Mouse (Mus musculus) cerebellum, postnatal 10 days (tissue): Measurements from ENCODE around the gene Tns1.
A peak's percentile ranks its signal among the peaks of the same experiment; 100 is the strongest.

Experiments used
- DNase-seq, 2 experiments: peaks; one replicate each; pipeline ENCODE4 v3.0.0; 2021; ENCODE audit warnings: mixed read lengths in 2 of 2

Gene Tns1

DNA sequence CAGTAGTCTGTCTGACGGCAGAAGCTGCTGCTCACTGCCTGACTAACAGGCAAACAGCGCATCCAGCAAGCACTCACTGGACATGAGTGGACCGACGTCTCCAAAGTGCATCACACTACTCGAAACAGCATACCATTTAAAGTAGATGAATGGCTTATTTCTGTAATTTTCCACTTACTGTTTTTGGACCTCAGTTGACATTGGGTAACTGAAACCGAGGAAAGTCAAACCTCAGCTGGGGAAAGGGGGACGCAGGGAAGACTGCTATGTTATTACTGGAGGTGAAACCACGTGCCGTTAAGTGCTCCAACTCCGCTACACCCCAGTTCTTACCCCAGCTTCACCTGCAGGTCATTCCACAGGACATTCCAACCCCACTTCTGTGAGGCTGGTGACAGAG, 111.5 kb downstream of the Tns1 start:
- no peak for DNase-seq

DNA sequence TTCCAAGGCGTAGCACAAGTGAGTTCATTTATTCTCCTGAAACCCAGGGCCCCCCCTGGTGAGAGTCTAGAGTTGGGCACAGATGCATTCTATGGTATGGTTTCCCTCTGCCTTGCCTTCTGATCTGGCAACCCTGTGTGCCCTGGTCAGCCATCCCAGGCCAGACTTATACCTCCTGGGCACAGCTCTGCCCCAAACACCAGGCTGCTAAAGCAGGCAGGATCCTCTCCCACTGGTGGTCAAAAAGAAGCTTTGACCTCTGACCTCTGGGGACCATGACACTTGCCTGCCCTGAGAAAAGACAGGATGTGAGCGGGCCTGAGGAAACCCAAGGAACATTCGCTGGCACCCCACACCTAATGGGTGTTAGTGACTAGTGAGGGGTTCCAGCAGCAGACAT, 114.8 kb downstream of the Tns1 start:
- no peak for DNase-seq

DNA sequence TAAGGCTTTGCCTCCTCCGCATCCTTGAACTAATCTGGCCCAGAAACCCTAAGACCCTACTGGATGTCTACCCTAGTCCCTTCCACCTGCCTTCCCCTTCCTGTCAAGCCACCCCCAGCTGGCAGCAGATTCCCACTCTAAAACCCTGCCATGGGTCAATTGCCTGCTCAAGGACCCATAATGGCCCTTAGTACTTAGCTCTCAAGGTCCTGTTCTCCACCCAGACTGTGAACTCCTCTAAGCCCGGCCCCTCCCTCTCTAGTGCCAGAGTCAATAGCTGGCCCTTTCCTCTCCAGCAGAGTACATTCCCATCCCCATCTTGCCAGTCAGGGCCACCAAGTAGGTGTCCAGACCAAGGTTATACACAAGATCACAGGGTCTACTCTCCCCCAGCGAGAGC, 115.3 kb downstream of the Tns1 start:
- DNase-seq, result no peak

DNA sequence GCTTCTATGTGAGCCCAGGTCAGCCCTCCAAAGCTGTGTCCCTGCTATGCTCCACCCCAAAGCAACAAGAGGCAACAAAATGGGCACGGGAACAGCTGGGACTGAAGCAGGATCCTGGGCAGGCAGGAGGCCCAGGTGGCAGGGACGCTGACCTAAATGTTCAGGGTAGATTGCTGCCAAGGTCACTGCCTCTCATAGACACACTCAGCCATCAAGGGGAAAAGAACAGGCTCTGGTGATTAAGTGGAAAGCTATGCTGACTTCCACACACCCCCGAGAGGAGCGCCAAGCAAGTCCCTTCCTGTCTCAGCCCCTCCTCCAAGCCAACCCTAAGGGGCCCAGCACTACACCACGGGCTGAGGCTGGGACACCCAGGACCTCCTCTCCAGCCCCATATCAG, 115.8 kb downstream of the Tns1 start:
- peak in 1 of 2 experiments; percentile 23 for DNase-seq

DNA sequence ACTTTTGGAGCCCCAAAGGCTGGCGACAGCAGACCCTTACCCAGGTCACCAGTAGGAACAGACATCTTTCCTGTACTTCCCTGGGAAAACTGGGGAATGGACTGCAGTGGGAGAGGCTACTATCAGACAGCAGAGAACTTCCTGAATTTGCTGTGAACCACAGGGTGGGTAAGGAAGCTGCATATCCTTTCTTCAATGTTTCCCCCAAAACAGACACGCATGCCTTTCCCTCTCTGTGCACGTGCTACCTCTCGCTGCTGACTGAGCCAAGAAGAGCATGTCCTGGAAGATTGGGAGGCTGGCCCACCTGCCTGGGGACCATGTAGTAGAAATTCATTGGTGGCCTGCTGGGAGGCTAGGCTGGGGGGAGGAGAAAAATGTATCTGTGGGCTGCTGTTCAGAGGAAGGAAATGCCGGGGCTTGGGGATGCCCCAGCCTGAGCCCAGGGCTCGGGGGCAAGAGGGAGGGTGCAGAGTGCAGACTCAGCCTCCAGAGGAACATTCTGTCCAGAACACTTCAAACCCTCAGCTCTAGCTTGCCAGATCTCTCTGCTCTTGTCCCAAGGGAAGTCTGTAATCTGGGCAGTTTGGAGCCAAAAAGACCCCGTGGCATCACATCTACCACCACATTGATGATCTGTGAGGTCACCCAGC, 116.7 kb downstream of the Tns1 start:
- DNase-seq, result no peak

DNA sequence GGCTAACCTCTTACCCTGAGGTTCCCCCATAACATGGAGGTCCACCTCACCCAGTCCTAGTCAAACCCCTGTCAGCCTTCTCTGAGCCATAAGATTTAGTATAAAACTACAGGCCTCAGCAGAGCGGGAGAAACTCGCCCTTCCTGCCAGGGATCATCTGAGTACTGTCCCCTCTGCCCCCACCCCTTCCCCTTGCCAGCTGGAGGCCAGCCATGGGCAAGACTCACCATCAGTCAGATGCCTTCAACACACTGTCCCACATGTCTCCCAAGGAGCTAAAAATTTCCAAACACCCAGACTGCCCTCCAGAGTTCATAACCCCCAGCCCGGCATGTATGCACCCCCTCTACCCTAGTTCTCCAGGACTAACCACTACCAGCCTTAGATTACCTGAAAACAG, 119.2 kb downstream of the Tns1 start:
- peak; percentile 32 to 56 for DNase-seq

DNA sequence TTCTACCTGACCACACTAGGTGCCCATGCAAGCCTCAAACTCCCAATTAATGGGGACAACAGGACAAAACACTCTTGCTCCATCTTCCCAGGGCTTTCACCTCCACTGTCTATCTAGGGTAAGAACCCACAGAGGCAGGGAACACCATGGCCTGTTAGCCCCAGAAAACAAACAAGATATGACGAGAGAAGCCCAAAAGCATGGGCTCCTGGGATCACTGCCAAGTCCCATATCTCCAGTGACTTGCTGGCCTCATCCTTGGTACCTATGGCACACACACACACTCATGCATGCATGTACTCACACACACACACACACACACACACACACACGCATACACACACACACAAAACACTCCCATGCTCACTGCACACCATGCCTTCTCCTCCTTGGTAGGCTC, 120.5 kb downstream of the Tns1 start:
- no peak for DNase-seq

DNA sequence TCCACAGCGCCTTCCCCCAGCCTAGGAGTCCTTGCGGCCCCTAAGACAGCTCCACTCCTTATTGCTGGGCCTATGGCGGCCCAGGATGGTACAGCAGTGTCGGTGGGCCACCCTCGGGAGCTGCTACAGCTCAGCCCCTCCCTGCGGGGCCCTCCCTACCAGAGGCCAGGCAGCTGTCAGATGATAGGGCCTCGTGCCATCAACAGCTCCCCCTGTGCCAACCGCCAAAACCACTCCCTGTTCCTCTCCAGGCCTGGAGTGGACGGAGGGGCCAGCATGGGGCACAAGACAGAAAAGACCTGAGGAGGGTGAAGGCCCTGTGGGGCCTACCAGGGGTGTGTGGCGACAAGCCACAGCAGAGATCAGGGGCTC, 122.8 kb downstream of the Tns1 start:
- no peak for DNase-seq

DNA sequence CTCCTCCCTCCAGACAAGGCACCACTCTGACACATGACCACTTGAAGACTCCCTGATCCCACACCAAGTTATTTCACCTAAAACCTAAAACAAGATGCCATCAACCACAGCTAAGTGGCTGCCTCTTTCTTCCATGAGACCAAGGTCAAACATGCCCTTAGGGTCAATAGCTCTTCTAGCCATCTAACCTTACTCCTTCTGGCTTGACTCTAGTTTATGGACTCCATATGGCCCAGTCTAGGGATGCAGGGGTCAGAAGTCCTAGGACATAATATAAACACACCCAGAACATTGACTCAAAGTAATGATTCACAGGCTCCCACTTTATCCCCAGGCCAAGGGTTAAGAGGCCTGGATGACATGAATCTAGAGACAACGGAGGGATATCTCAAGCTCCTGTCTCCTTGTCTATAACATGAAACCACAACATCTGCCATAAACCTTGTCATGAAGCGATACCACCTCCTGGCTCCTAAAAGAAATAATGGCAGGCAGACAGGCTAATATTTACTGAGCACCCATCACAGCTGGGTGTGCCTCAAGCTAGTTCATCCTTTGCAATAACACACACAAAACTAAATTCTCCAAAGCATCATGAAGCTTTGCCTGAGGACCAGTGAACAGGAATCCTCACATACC, 123.3 kb downstream of the Tns1 start:
- no peak for DNase-seq

DNA sequence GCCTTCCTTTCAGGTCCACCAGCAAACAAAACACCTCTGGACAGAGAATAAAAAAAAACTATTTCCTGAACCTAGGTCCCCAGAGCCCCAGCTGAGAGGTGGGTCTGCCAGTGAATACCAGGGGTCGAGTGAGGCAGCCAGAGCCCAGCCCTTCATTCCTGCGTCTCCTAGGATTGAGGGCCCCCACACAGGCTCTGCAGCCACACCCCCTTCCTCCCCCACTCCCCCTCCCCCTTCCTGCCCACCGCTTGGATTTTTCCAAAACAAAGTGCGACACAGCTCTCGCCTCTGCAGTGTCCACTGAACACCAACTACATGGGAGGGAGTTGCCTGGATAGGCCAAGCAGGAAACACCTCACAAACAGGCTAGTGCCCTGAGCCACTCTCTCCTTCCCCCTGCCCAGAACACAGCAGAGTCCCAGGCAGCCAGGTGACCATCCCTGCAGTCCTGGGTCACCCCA, 124.0 kb downstream of the Tns1 start:
- DNase-seq, result no peak

DNA sequence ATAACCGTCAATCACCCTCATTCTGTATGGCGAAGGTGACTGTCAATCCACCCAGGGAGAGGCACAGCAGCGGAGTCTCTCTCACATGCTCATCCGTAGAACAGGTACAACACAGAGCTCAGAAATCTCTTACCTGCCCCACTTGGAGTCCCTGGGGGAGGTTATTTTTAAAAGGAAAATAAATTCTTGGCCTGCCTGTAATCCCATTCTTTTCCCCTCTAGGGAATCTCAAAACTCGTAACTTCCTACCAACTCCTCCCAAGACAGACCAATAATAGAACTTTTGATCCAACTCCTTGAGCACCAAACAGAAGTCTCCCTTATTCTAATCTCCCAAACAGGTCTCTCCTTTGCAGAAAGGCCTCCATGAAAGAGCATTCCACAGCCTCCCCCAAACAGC, 124.7 kb downstream of the Tns1 start:
- DNase-seq, result no peak

DNA sequence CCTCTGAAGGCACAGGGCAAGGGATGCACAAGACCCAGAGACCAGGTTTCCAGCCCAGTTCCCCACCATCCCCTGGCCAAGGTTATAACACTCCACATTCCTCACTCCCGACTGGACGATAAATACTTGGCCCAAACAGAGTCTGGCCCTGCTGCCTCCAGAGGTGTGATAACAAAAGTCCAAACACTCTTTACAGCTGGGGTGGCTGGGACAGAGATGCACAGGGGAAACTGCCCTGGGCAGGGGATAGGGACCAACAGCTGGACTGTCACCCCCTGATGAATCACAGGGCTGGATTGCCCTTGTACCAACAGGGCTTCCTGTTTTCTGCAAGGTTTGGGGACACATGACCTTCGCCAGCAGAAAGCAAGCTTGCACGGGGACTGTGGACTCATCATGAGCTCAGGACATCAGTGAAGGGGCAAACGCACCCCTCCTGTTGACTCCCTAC, 125.3 kb downstream of the Tns1 start:
- no peak for DNase-seq

DNA sequence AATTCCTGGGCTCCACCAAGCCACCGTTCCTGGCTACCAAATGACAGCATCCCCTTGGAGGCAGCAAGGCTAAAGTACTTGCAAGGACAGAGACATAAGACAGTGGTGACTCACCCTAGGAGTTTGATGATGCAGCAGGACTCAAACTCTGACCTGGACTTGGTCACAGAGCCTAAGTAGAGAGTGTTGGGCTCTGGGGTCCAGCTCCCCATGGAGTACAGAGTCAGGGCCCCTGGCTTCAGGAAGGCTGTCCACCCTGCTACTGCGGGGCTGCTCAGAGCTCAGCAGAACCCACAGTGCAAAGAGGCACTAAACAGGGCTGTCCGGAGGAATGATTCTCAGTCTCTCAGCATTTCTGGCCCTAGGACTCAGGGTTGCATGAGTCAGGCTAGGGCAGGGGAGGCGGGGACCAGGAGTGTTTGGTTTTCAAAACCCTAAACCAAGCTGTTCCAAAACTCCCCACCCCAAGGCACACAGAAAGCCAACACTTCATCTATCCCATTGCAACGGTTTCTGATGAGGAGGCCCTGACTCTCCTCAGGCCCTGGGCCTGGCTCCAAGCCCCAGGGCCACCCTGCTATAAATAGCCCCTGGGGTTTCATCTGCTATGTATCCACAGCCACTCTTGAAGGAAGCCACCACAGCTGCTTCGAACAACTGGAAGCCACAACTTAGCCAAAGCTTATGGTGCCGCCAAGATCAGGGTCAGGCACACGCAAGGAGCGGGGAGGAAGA, 126.0 kb downstream of the Tns1 start:
- no peak for DNase-seq

DNA sequence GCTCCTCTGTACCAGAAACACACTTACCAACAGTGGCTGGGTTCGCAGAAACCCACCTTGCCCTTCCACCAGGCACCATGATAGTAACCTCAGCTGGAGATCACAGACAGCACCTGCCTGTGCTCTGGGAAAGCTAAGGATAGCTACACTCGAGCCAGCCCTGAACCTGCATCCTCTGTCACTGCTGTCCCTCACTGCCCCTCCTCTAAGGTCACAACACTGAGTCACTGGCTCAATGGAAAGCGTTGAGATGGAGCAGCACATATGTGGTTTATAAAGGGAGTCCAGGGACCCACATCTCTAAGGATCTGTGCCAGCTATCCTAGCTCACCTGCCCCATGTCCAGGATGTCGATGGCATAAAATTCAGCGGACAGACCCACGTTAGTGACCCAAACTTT, 126.9 kb downstream of the Tns1 start:
- no peak for DNase-seq

DNA sequence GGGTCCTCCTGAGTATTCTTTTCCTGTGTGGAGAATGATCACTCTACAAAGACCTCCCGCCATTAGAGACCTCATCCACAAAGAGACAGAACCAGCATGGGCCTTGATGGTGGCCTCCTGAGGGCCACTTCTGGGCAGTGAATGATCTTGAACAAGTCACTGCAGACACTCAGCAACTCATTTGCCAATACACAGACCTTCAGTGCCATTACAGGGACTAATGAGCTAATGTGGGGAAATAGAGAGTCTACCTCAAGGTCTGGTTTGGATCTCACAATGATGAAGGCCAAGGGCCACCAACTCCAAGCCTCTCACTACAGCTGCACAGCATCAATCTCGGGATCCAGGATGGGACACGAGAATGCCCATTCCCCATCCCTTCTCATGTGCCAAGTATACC, 127.6 kb downstream of the Tns1 start:
- DNase-seq, result no peak

DNA sequence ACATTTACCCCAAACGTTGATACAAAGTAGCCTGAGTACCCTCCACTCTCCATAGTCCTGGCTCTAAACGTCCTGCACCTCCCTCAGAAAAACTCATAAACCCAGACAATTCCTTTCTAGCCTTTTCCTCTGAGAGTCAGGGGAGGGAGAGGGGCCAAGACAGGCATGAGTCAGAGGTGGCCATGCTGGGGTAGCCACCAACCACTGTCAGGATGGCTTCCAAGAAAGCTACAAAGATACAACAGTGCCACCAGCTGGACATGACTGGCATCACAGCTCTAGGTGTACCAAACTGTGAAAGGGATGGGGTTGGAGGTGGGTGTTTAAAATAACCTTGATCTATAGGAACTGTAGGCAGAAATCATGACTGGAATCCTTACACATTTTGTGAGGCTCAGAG, 128.0 kb downstream of the Tns1 start:
- peak; percentile 76 to 84 for DNase-seq

DNA sequence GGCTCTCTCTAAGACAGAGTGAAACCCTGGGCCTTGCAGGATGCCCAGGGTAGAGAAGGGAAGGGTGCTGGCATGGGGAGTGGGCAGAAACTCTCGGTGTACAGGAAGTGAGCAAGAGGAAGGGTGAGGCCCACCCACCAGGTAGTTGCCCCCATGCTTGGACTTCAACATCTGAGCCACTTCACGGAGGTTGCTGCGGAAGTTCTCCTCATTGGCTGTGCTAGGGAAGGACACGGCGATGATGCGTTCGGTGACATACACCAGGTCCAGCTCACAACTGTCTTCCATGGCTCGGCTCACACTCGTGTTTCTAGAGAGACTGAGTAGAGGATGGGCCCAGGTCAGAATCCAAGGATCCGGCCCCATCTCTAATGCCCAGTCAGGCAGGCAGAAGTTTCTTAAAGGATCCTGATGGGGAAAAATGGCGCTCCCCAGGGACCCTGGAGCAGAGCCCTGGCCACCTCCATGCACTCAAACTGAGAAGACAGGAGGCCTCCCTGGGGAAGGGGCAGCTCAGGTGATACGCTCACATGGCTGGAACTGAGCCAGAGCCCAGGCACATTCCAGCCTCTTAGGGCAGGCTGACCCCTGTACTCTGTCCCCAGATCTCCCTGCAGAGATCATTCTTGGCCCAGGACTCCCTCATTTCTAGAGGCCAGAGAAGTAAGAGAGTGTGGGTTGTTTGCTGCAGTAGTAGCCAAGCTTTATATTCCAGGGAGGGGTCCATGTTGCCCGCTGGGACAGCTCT, 129.0 kb downstream of the Tns1 start:
- no peak for DNase-seq

DNA sequence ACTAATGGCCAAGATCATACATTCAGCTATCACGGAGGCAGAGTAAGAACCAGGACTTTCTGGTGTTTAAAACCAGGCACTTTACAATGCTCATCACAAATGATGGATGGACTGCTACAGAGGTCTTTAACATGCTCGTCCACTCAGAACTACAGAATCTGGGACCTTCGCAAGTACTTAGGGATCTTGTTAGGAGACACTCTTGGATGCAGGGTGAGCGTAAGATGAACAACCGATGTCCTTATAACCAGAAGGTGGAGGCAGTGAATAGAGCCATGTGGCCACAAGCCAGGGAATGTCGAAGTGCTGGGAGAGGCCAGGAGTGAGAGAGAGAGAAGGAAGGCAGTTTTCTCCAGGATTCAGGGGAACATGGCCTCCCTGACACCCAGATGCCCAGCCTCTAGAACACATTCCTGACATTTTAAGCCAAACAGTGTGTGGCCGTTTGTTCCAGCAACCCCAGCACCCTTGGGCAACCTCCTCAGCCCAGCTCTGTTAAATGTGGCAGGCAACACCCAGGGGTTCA, 130.3 kb downstream of the Tns1 start:
- peak; percentile 73 to 74 for DNase-seq

DNA sequence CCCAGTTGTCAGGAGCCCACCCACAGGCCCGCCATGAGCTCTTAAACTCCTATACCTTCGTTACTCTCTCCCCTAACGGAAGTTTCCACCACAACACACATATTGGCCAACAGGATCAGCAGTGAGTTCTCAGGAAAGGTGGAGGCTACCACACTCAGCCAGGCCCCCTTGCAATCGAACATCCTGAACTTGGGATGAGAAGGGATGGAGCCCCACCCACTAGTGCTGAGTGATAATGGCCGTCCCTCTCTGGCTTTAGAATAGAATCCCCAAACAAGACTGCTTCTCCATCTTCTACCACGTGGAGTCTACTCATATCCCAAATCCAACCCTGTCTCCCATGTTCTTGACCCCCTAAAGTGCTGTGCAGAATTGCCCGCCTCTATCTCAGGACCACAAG, 131.0 kb downstream of the Tns1 start:
- no peak for DNase-seq

DNA sequence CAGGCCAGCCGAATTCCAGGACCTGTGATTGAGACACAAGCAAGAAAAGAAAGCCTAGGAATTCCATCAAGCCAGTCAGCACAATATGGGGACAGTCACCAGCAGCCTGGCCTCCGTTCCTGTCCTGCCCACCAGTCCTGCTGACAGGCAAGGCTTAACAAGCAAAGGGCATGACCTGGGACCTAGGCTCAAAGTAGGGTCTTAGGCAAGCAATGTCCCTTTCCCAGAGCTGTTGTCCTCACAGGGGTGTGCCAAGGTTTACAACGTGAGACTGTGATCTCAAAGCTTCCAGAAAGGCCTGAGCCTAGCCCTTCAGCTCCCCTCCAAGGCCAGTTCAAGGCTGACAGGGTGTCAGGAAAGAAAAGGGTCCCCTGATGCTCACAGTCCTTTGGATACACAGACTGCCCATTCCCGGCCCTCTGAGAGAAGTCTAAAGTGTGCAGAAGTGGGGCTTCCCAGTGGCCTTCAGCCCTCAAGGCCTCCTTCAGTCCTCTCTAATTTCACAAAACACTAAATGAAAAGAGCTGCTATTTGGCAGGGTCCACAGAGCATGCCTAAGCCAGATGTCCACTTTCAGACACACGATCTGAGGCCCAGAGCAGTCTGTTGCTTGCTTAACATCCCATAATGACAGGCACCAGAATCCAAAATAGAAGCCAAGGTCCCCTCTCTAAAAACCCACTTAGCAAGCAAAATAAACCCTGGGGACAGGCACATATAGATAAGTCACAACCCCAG, 131.9 kb downstream of the Tns1 start:
- DNase-seq, result no peak

DNA sequence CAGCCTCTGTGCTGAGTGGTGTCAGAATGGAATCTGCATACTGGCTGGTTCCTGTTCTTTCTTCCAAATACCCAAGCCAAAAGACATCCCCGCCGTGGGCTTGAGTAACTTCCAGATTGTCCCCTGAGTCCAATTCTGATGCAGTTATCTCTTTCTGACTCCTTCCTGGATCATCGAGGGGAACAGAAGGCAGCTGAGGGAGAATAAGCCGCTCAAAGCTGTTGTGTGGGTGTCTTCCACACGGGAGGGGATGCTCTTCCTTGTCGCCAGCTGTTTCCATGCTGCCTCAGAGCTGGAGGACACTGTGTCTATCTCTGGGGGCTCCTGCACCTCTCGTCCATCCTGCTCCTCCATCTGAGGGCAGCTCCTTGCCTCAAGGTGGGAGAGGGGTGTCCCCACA, 133.0 kb downstream of the Tns1 start:
- no peak for DNase-seq

DNA sequence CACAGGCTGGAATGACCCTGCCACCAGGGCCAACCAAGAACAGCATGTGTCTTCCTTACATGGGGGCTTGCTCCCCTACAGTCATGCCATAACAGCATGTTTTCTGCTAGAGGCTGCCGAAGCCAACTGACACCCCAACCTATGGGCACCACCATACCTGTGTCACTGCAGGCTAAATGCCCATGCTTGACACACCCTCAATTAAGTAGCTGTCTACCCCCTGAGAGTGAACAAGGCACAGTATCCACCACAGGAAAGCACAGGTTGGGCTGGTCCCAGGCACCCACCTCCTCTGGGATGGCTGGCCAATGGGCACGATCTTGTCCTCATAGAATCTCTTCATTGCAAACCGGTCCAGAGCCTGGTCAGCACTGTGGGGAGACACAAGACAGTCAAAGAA, 134.2 kb downstream of the Tns1 start:
- DNase-seq, result no peak
